Mouse (Mus musculus) cerebellum, adult 18-20 months (tissue): ENCODE measurements around the gene Dnajc1.

Source experiments
- DNase-seq, 2 experiments: peaks; one replicate each; pipeline ENCODE4 v3.0.0; 2021

Dnajc1 gene

GRCm38 (mm10) chr2:18285175-18285574, 107.5 kb downstream of the Dnajc1 start:
- DNase-seq: no peak

GRCm38 (mm10) chr2:18265736-18266135, 126.9 kb downstream of the Dnajc1 start:
- no peak for DNase-seq

- no peak for DNase-seq
Measured at GRCm38 (mm10) chr2:18264579-18264978, 128.1 kb downstream of the Dnajc1 start.

DNA sequence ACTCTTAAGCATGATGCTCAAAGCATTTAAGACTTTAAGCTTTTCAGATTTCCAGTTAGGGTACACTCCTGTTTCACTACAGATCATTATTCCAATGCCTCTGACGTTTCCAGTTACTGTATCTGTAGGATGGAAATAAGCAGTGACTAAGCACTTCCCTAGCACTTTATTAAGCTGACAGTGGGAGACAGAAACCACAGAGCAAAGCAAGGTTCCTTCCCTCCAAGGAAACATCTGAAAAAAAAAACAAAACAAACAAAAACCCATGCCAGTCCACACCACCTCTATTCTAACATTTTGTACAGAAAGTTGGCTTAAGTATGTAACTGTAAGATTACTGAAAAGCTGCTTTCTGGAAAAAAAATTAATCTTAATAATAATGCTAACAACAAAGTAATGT, 130.3 kb downstream of the Dnajc1 start:
- DNase-seq: no peak

DNA sequence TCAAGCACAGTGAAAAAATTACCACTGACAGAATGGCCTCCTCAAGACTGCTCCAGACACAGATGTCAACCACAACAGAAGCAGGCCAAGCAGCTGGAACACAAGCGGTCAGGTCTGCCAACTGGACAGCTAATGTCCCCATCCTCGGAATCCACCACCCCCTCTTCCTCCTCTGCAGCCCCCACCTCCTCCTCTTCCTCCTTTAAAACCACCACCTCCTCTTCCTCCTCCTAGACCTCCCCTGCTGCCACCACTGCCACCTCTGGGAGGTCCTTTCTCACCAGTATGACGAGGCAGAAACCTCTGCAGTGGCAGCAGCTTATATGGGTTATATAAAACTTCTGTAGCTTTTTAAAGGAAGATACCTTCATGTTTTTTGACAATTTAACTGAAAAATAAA, 143.4 kb downstream of the Dnajc1 start:
- no peak for DNase-seq

GRCm38 (mm10) chr2:18235524-18235923, 157.1 kb downstream of the Dnajc1 start:
- no peak for DNase-seq

DNA sequence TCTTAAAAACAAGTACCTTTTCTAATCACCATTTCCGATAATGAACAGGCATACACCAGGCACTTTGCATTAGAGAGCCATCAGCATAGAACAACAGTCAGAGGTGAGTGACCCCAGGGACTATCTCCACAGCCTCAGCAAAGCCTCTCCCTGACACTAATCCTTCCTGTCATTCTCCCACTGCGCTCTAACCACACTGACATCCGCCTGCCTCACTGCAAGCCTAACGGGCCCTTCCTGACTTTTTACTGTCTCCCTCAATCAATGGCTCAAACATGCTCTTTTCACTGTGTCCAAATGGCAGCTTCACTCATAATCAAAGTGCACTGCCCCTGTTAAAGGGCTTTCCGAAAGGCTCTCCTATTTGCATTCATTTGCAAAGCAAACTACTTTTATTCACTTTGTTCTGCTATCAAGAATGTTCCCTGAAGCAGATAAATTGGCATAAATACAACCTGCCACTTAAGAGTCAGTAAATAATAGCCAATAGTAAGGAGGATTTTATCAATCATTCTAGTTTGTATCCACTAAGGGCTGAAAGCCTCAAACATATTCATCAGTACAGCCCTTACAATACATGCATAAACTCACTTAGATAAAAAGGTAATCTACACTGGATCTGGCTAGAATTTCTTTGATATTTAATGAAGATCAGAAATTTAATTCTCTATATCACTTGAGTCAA, 159.6 kb downstream of the Dnajc1 start:
- DNase-seq: no peak

DNA sequence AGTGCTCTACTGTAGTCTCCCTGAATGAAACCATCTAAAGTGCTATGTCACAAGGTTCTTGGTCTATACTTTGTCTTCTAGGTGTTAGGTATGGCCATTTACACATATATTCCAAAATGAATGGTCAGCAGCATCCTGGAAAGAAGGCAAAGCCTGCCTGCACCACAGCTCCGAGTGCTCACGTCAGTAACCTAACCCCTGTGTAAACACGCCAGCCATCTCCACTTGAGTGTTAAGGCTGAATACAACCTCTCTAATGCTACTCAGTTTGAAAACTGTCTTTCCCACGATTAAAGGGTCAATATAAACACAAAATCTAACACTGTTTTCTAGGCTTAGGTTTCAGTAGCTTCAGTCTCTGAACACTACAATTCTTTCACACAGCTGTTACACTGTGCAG, 161.5 kb downstream of the Dnajc1 start:
- DNase-seq: no peak

DNA sequence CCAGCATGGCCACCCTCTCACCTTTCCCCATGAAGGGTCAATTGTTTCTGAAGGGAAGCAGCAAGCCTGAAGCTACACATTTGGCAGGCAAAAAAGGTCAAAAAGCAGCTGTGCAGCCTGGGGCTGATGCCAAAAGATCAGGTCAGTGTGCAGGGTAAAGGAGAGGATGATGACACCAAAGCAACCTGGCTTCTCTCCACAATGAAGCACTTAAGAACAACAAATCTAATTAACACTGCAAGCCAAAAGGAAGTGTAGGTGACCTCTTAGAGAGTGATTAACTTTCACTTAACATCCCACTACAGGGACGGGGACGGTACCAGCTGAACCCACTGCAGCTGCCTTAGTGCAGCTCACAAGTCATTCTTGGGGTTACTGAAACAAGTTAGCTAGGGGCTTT, 163.4 kb downstream of the Dnajc1 start:
- DNase-seq: no peak

DNA sequence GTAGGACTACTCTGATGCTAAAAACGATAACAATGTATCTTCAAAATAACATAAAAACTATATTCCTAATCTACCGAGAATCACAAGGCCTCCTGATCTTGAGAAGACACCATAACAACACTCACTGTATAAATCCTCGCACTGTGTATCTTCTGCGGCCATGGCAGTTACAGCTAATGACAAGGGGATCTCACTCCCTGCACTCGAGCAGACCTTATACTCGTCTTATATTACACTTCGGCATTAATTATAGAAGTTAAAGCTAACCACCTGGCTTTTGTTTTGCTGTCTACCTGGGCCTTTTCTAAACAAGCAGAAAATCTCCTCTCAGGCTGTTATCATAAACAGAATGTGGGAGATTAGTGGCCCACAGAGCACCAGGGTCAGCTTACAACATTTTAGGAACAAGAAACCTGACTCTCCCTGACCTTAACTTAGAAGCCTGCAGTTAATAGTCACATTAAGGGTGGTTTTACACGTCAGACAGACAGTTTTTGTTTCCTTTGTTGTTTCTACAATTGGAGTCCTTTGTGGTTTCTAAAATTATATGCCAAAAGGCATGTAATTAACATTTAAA, 164.1 kb downstream of the Dnajc1 start:
- no peak for DNase-seq

- peak in 1 of 2 experiments; percentile 32 for DNase-seq
Measured at GRCm38 (mm10) chr2:18219569-18219968, 173.1 kb downstream of the Dnajc1 start.

GRCm38 (mm10) chr2:18219136-18219535, 173.5 kb downstream of the Dnajc1 start:
- DNase-seq: peak; percentile 38 to 52

GRCm38 (mm10) chr2:18218500-18218899, 174.1 kb downstream of the Dnajc1 start:
- peak; percentile 66 to 67 for DNase-seq

GRCm38 (mm10) chr2:18217867-18218266, 174.8 kb downstream of the Dnajc1 start:
- DNase-seq: peak; percentile 89 to 96

- no peak for DNase-seq
Measured at GRCm38 (mm10) chr2:18214031-18214430, 178.6 kb downstream of the Dnajc1 start.

- no peak for DNase-seq
Measured at GRCm38 (mm10) chr2:18209948-18210347, 182.7 kb downstream of the Dnajc1 start.

GRCm38 (mm10) chr2:18209211-18209823, 183.3 kb downstream of the Dnajc1 start:
- peak; percentile 50 to 63 for DNase-seq

GRCm38 (mm10) chr2:18208578-18208977, 184.1 kb downstream of the Dnajc1 start:
- DNase-seq: peak in 1 of 2 experiments; percentile 26

GRCm38 (mm10) chr2:18206811-18207210, 185.8 kb downstream of the Dnajc1 start:
- no peak for DNase-seq

DNA sequence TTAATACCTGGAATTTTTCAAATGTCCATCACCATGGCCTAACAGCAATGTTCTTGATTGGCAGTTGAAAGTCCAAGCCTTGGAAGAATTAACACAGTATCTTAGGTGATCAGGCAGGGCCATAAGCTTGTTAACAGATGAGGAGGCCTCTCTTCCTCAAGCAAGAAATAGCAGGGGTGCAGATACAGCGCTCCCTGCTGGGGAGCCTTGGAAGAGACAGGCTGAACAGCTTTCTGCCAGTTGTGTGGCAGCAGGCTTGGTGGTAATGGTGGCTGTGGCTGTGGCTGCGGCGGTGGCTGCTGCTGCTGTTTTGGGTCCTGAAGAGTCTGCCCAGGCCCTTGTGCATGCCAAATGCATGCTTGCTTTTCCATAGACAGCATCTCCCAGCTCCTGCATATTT, 187.5 kb downstream of the Dnajc1 start:
- DNase-seq: peak; percentile 27 to 50

GRCm38 (mm10) chr2:18202923-18203322, 189.7 kb downstream of the Dnajc1 start:
- no peak for DNase-seq

- DNase-seq: no peak
Measured at GRCm38 (mm10) chr2:18201820-18202462, 190.7 kb downstream of the Dnajc1 start.

DNA sequence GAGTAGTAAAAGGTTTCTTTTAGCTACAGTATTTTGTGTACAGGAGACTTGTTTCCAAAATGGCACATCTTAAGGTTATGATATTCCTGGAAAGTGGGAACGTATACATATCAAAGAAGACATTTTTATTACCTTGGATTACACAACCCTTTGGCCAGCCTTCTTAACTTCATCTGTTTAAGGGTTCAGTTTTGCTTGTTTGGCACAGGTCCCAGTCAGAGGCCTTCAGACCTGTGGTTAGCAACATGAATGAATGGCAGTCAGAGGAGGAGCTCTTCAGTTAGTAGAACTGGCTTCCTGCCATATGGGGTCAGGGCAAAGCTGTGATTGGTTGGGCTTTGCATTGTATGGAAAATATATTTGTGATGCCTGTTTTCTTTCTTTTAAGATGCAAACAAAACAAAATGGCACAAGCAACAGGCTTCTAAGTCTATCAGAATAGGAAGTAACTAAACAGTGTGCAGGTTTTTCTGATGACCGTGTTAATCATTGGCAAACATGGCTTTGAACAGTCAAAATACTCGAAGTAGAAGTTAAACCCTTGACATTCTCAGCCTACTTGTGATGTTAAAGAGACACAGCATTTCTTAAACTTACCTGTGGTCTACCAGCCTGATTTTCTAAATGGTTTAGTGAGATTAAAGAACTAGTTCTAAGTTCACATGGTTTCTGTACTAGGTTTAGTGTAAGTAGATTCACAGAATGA, 196.8 kb downstream of the Dnajc1 start:
- DNase-seq: no peak
